Mouse (Mus musculus) spleen, adult 2 months (tissue): ENCODE data around the gene Cit.

ENCODE experiments used
- CTCF ChIP-seq: fragments of 200-500 bp; IDR thresholded peaks from 2 replicates; pipeline ENCODE4 v1.5.1; 2011; ENCODE audit warnings: mild to moderate bottlenecking, inconsistent platforms; ENCODE audit not compliant: insufficient read depth, insufficient read length, insufficient replicate concordance; ENCODE audit errors: extremely low read depth
- POLR2A ChIP-seq: fragments of 200-500 bp; IDR thresholded peaks from 2 replicates; pipeline ENCODE4 v1.6.1; 2011; ENCODE audit warnings: low read depth, low read length, inconsistent platforms

- TF ChIP-seq CTCF (no peak), POLR2A (no peak)
Measured at GRCm38 (mm10) chr5:116030566-116031189, 185.6 kb downstream of the Cit start.
